Mouse (Mus musculus) stomach, embryonic 15.5 days (tissue): ENCODE measurements around the gene Ank2. TPM values are rescaled to one million over a fixed set of nuclear protein-coding genes. Genes with fewer than 3 reads are reported as not detected.
A peak's percentile ranks its signal among the peaks of the same experiment; 100 is the strongest.

Experiments used
- ATAC-seq: fragments of 200-750 bp; cut with Nextera tagmentation; 2 replicates; pipeline ENCODE4 v1.8.0; 2017; ENCODE audit warnings: low read depth, moderate number of reproducible peaks, moderate TSS enrichment; ENCODE audit not compliant: insufficient read depth, low FRiP score
- H3K27ac ChIP-seq: fragments of 300-500 bp; sonication (generic); 2 replicates; pipeline ENCODE4 v1.5.1; 2015; ENCODE audit warnings: mild to moderate bottlenecking, inconsistent platforms
- H3K27me3 ChIP-seq: fragments of 300-500 bp; sonication (generic); replicated peaks from 2 replicates; pipeline ENCODE4 v1.6.1; 2015; ENCODE audit warnings: inconsistent platforms
- H3K36me3 ChIP-seq: fragments of 300-500 bp; sonication (generic); 2 replicates; pipeline ENCODE4 v1.6.1; 2015; ENCODE audit warnings: inconsistent platforms
- H3K4me1 ChIP-seq: fragments of 300-500 bp; sonication (generic); 2 replicates; pipeline ENCODE4 v1.6.1; 2015; ENCODE audit warnings: inconsistent platforms
- H3K4me2 ChIP-seq: fragments of 300-500 bp; sonication (generic); 2 replicates; pipeline ENCODE4 v1.6.1; 2015; ENCODE audit warnings: mild to moderate bottlenecking, inconsistent platforms
- H3K4me3 ChIP-seq: fragments of 300-500 bp; sonication (generic); replicated peaks from 2 replicates; pipeline ENCODE4 v1.5.1; 2015; ENCODE audit warnings: inconsistent platforms
- H3K9ac ChIP-seq: fragments of 300-500 bp; sonication (generic); 2 replicates; pipeline ENCODE4 v1.6.1; 2015; ENCODE audit warnings: inconsistent platforms
- H3K9me3 ChIP-seq: fragments of 300-500 bp; sonication (generic); 2 replicates; pipeline ENCODE4 v1.6.1; 2016; ENCODE audit warnings: inconsistent platforms
- WGBS: fragments of 180-500 bp; shearing (Covaris S2); methylation state at CpG from one replicate; pipeline ENCODE4 v1.1.7; 2015; 5-methylcytosine and 5-hydroxymethylcytosine counted together
- polyA plus RNA-seq: library from polyadenylated mRNA; unstranded; fragments of >200 nt; fragmentation: Nextera tagmentation; extraction: Ambion mirVana; gene quantifications from 2 replicates; pipeline ENCODE4 v1.2.1, GENCODE M21; 2015

Ank2 gene
- polyA plus RNA-seq, 1 experiment from 2014 or later: 32.2 TPM

- Histone ChIP-seq H3K36me3 (no peaks in the 10 kb centered on the region), H3K27ac (no peak overlapping the region), H3K4me2 (no peak overlapping the region), H3K27me3 (no peaks in the 10 kb centered on the region), H3K9ac (no peak overlapping the region), H3K4me1 (no peaks in the 10 kb centered on the region), H3K9me3 (no peaks in the 10 kb centered on the region), H3K4me3 (no peak overlapping the region)
- WGBS: 79% methylated on average over 12 of the region's 12 CpGs
- ATAC-seq: no peak
Observed at GRCm38 (mm10) chr3:127170246-127170645, 328.9 kb downstream of the Ank2 start.

- Histone ChIP-seq H3K4me1 (no peaks in the 10 kb centered on the region), H3K4me2 (no peak overlapping the region), H3K36me3 (no peaks in the 10 kb centered on the region), H3K9ac (no peak overlapping the region), H3K4me3 (no peak overlapping the region), H3K9me3 (no peaks in the 10 kb centered on the region), H3K27me3 (no peaks in the 10 kb centered on the region), H3K27ac (no peak overlapping the region)
- ATAC-seq: no peak
- 63% methylated on average over 1 of the region's 1 CpGs for WGBS
Observed at GRCm38 (mm10) chr3:127169114-127169513, 330.0 kb downstream of the Ank2 start.

- ATAC-seq: no peak
- Histone ChIP-seq H3K36me3 (no peaks in the 10 kb centered on the region), H3K4me2 (no peak overlapping the region), H3K9ac (no peak overlapping the region), H3K4me3 (no peak overlapping the region), H3K27ac (no peak overlapping the region), H3K4me1 (no peaks in the 10 kb centered on the region), H3K9me3 (no peaks in the 10 kb centered on the region), H3K27me3 (no peaks in the 10 kb centered on the region)
- WGBS: 63% methylated on average over 3 of the region's 3 CpGs
Observed at GRCm38 (mm10) chr3:127163749-127164148, 335.4 kb downstream of the Ank2 start.

- ATAC-seq: peak; percentile 86
- H3K4me3 ChIP-seq: peak overlapping the region; percentile 58
- no peak overlapping the region for H3K27ac ChIP-seq
- H3K9ac ChIP-seq: 0 out of 2 replicates have a peak overlapping the region, but pooled peaks have one; percentile 19
- H3K27me3 ChIP-seq: no peaks in the 10 kb centered on the region
- under 1% methylated on average over 41 of the region's 41 CpGs for WGBS
- H3K9me3 ChIP-seq: no peaks in the 10 kb centered on the region
- no peaks in the 10 kb centered on the region for H3K4me1 ChIP-seq
- H3K36me3 ChIP-seq: no peaks in the 10 kb centered on the region
- peak overlapping the region; percentile 99 for H3K4me2 ChIP-seq
Observed at GRCm38 (mm10) chr3:127161998-127162712, 337.0 kb downstream of the Ank2 start.

- H3K4me2 ChIP-seq: peak overlapping the region; percentile 99
- H3K4me3 ChIP-seq: peak overlapping the region; percentile 58
- H3K27me3 ChIP-seq: no peaks in the 10 kb centered on the region
- H3K9me3 ChIP-seq: no peaks in the 10 kb centered on the region
- no peak for ATAC-seq
- H3K27ac ChIP-seq: no peak overlapping the region
- H3K9ac ChIP-seq: no peak overlapping the region
- H3K36me3 ChIP-seq: no peaks in the 10 kb centered on the region
- H3K4me1 ChIP-seq: no peaks in the 10 kb centered on the region
- 6% methylated on average over 23 of the region's 23 CpGs for WGBS
Observed at GRCm38 (mm10) chr3:127161085-127161837, 337.9 kb downstream of the Ank2 start.

GRCm38 (mm10) chr3:127157706-127158105 lies 341.4 kb downstream of the Ank2 start:
- ATAC-seq: no peak
- H3K4me1 ChIP-seq: no peaks in the 10 kb centered on the region
- no peaks in the 10 kb centered on the region for H3K9me3 ChIP-seq
- no peak overlapping the region for H3K27ac ChIP-seq
- 84% methylated on average over 3 of the region's 3 CpGs for WGBS
- no peak overlapping the region for H3K4me3 ChIP-seq
- H3K36me3 ChIP-seq: no peaks in the 10 kb centered on the region
- no peak overlapping the region for H3K9ac ChIP-seq
- no peak overlapping the region for H3K4me2 ChIP-seq
- no peaks in the 10 kb centered on the region for H3K27me3 ChIP-seq

- ATAC-seq: no peak
- no peaks in the 10 kb centered on the region for H3K27me3 ChIP-seq
- no peaks in the 10 kb centered on the region for H3K9me3 ChIP-seq
- no peak overlapping the region for H3K27ac ChIP-seq
- no peaks in the 10 kb centered on the region for H3K36me3 ChIP-seq
- no peaks in the 10 kb centered on the region for H3K4me1 ChIP-seq
- H3K4me2 ChIP-seq: no peak overlapping the region
- H3K4me3 ChIP-seq: no peak overlapping the region
- H3K9ac ChIP-seq: no peak overlapping the region
- 81% methylated on average over 9 of the region's 9 CpGs for WGBS
Observed at GRCm38 (mm10) chr3:127156080-127156479, 343.1 kb downstream of the Ank2 start.

- Histone ChIP-seq H3K27me3 (no peaks in the 10 kb centered on the region), H3K4me1 (no peaks in the 10 kb centered on the region), H3K27ac (no peak overlapping the region), H3K9me3 (no peaks in the 10 kb centered on the region), H3K4me2 (no peak overlapping the region), H3K4me3 (no peak overlapping the region), H3K36me3 (no peaks in the 10 kb centered on the region), H3K9ac (no peak overlapping the region)
- WGBS: 50% methylated on average over 3 of the region's 3 CpGs
- no peak for ATAC-seq
Observed at GRCm38 (mm10) chr3:127153861-127154260, 345.3 kb downstream of the Ank2 start.

GRCm38 (mm10) chr3:127153443-127153842 lies 345.7 kb downstream of the Ank2 start:
- Histone ChIP-seq H3K4me2 (no peak overlapping the region), H3K9me3 (no peaks in the 10 kb centered on the region), H3K27me3 (no peaks in the 10 kb centered on the region), H3K27ac (no peak overlapping the region), H3K9ac (no peak overlapping the region), H3K36me3 (no peaks in the 10 kb centered on the region), H3K4me3 (no peak overlapping the region), H3K4me1 (no peaks in the 10 kb centered on the region)
- ATAC-seq: no peak
- 84% methylated on average over 3 of the region's 3 CpGs for WGBS

GRCm38 (mm10) chr3:127148648-127149047 lies 350.5 kb downstream of the Ank2 start:
- H3K4me2 ChIP-seq: no peak overlapping the region
- H3K36me3 ChIP-seq: no peaks in the 10 kb centered on the region
- no peak overlapping the region for H3K27ac ChIP-seq
- 84% methylated on average over 3 of the region's 3 CpGs for WGBS
- no peak overlapping the region for H3K4me3 ChIP-seq
- ATAC-seq: no peak
- no peaks in the 10 kb centered on the region for H3K27me3 ChIP-seq
- H3K9me3 ChIP-seq: no peaks in the 10 kb centered on the region
- H3K4me1 ChIP-seq: no peaks in the 10 kb centered on the region
- H3K9ac ChIP-seq: no peak overlapping the region

- Histone ChIP-seq H3K36me3 (no peaks in the 10 kb centered on the region), H3K4me1 (no peaks in the 10 kb centered on the region), H3K27me3 (no peaks in the 10 kb centered on the region), H3K9ac (no peak overlapping the region), H3K27ac (no peak overlapping the region), H3K4me2 (no peak overlapping the region), H3K4me3 (no peak overlapping the region), H3K9me3 (no peaks in the 10 kb centered on the region)
- 61% methylated on average over 9 of the region's 9 CpGs for WGBS
- ATAC-seq: no peak
Observed at GRCm38 (mm10) chr3:127140590-127140989, 358.6 kb downstream of the Ank2 start.

GRCm38 (mm10) chr3:127139638-127140037 lies 359.5 kb downstream of the Ank2 start:
- H3K4me1 ChIP-seq: no peaks in the 10 kb centered on the region
- no peak overlapping the region for H3K4me2 ChIP-seq
- no peak overlapping the region for H3K4me3 ChIP-seq
- H3K36me3 ChIP-seq: no peaks in the 10 kb centered on the region
- H3K9me3 ChIP-seq: no peaks in the 10 kb centered on the region
- H3K27me3 ChIP-seq: no peaks in the 10 kb centered on the region
- H3K9ac ChIP-seq: no peak overlapping the region
- ATAC-seq: no peak
- no peak overlapping the region for H3K27ac ChIP-seq
- 78% methylated on average over 2 of the region's 2 CpGs for WGBS
